Mouse (Mus musculus) liver, postnatal 0 days (tissue): ENCODE measurements around the gene Cfap299.

Source experiments
- CTCF ChIP-seq: sonication (generic); IDR thresholded peaks from 2 replicates; pipeline ENCODE4 v1.5.1; 2016; ENCODE audit warnings: antibody characterized with exemption, low read depth
- EP300 ChIP-seq: IDR thresholded peaks from 2 replicates; pipeline ENCODE4 v1.6.1; 2016; ENCODE audit warnings: antibody characterized with exemption, low read depth, mild to moderate bottlenecking

- no peak for TF ChIP-seq EP300
- no peak for TF ChIP-seq CTCF
Observed at GRCm38 (mm10) chr5:98449873-98450272, 120.8 kb downstream of the Cfap299 start.
